Mouse (Mus musculus) cortical plate, adult 2 months (tissue): Measurements from ENCODE around the gene Gprc5a. TPM values are rescaled to one million over a fixed set of nuclear protein-coding genes. Genes with fewer than 3 reads are reported as not detected.

Experiments
- H3K27ac ChIP-seq: fragments of 200-500 bp; 2 replicates; pipeline ENCODE4 v1.5.1; 2012; ENCODE audit warnings: low read length, control low read depth, inconsistent platforms; ENCODE audit not compliant: insufficient read depth
- H3K4me1 ChIP-seq: fragments of 200-500 bp; 2 replicates; pipeline ENCODE4 v1.6.1; 2011; ENCODE audit warnings: low read length; ENCODE audit not compliant: control insufficient read depth, insufficient read depth
- H3K4me3 ChIP-seq: fragments of 200-500 bp; 2 replicates; pipeline ENCODE4 v1.5.1; 2011; ENCODE audit warnings: mild to moderate bottlenecking, low read length, control low read depth; ENCODE audit not compliant: insufficient read depth
- CTCF ChIP-seq: fragments of 200-500 bp; IDR thresholded peaks from 2 replicates; pipeline ENCODE4 v1.5.1; 2011; ENCODE audit warnings: mild to moderate bottlenecking, control low read depth, low read length; ENCODE audit not compliant: insufficient read depth; ENCODE audit errors: extremely low read depth
- POLR2A ChIP-seq: fragments of 200-500 bp; IDR thresholded peaks from 2 replicates; pipeline ENCODE4 v1.6.1; 2011; ENCODE audit warnings: mild to moderate bottlenecking, low read length, control low read depth; ENCODE audit not compliant: insufficient read depth; ENCODE audit errors: extremely low read depth
- polyA plus RNA-seq: library from polyadenylated mRNA; depleted of rRNA; stranded (reverse); fragments of >200 nt; gene quantifications from 2 replicates; pipeline ENCODE4 v1.2.3, GENCODE M21; 2012

Gene Gprc5a
- polyA plus RNA-seq, 1 experiment = 0.13 TPM

GRCm38 (mm10) chr6:135092798-135093470 lies 27.5 kb downstream of the Gprc5a start:
- no peak overlapping the region for H3K4me3 ChIP-seq
- no peaks in the 10 kb centered on the region for H3K4me1 ChIP-seq
- no peak for TF ChIP-seq CTCF
- H3K27ac ChIP-seq = peak overlapping the region; percentile 69; the same call in 1 of the 2 replicates

- Histone ChIP-seq H3K4me3 (no peak overlapping the region), H3K27ac (no peak overlapping the region), H3K4me1 (no peaks in the 10 kb centered on the region)
- TF ChIP-seq CTCF = no peak
- TF ChIP-seq POLR2A = no peak
These were observed 35.5 kb downstream of the Gprc5a start for GRCm38 (mm10) chr6:135100787-135101472.

- no peak overlapping the region for H3K4me3 ChIP-seq
- H3K4me1 ChIP-seq = no peaks in the 10 kb centered on the region
- TF ChIP-seq POLR2A = no peak
- TF ChIP-seq CTCF = no peak
These were observed 37.4 kb downstream of the Gprc5a start for GRCm38 (mm10) chr6:135102736-135103303.

GRCm38 (mm10) chr6:135107014-135107413 lies 41.6 kb downstream of the Gprc5a start:
- H3K27ac ChIP-seq = no peak overlapping the region
- no peak overlapping the region for H3K4me3 ChIP-seq
- TF ChIP-seq CTCF (no peak), POLR2A (no peak)
- no peaks in the 10 kb centered on the region for H3K4me1 ChIP-seq

More at GRCm38 (mm10) chr6:135102736-135103303, 37.4 kb downstream of the Gprc5a start:
- no peak overlapping the region for H3K27ac ChIP-seq

GRCm38 (mm10) chr6:135112411-135113113 lies 47.1 kb downstream of the Gprc5a start:
- H3K4me3 ChIP-seq = no peak overlapping the region
- TF ChIP-seq CTCF = no peak
- no peak for TF ChIP-seq POLR2A
- H3K4me1 ChIP-seq = no peaks in the 10 kb centered on the region
- no peak overlapping the region for H3K27ac ChIP-seq

- TF ChIP-seq CTCF (no peak), POLR2A (no peak)
- no peak overlapping the region for H3K4me3 ChIP-seq
- H3K27ac ChIP-seq = no peak overlapping the region
- H3K4me1 ChIP-seq = no peaks in the 10 kb centered on the region
These were observed 47.6 kb downstream of the Gprc5a start for GRCm38 (mm10) chr6:135113114-135113436.

- Histone ChIP-seq H3K4me3 (no peak overlapping the region), H3K27ac (no peak overlapping the region), H3K4me1 (no peaks in the 10 kb centered on the region)
- no peak for TF ChIP-seq CTCF
- TF ChIP-seq POLR2A = no peak
These were observed 51.0 kb downstream of the Gprc5a start for GRCm38 (mm10) chr6:135116479-135116878.

GRCm38 (mm10) chr6:135118183-135118582 lies 52.7 kb downstream of the Gprc5a start, which contains the start of gene Gprc5d:
Gene Gprc5d (minus strand): TSS chr6:135118283.
- H3K4me3 ChIP-seq = no peak within 1 kb of the TSS
- no peaks in the 10 kb centered on the region for H3K4me1 ChIP-seq
- no peak within 1 kb of the TSS for H3K27ac ChIP-seq
- TF ChIP-seq POLR2A (no peak), CTCF (no peak)

GRCm38 (mm10) chr6:135124755-135125380 lies 59.4 kb downstream of the Gprc5a start:
- TF ChIP-seq CTCF (no peak), POLR2A (no peak)
- Histone ChIP-seq H3K27ac (no peak overlapping the region), H3K4me3 (no peak overlapping the region), H3K4me1 (no peaks in the 10 kb centered on the region; the same call in 1 of the 2 replicates)
